Mouse (Mus musculus) forebrain, embryonic 10.5 days (tissue): Measurements from ENCODE around the gene Herpud1. TPM values are rescaled to one million over a fixed set of nuclear protein-coding genes. Genes with fewer than 3 reads are reported as not detected.
A peak's percentile ranks its signal among the peaks of the same experiment; 100 is the strongest.

Source experiments
- DNase-seq: peaks from one replicate; pipeline ENCODE4 v3.0.0-alpha.2; 2017; ENCODE audit warnings: low spot score; ENCODE audit errors: extremely low spot score
- H3K27ac ChIP-seq: fragments of 300-500 bp; sonication (generic); 2 replicates; pipeline ENCODE4 v1.5.1; 2016; ENCODE audit warnings: mild to moderate bottlenecking
- H3K27me3 ChIP-seq: fragments of 300-500 bp; sonication (generic); 2 replicates; pipeline ENCODE4 v1.6.1; 2016; ENCODE audit warnings: mild to moderate bottlenecking; ENCODE audit not compliant: poor library complexity, severe bottlenecking
- H3K36me3 ChIP-seq: fragments of 300-500 bp; sonication (generic); replicated peaks from 2 replicates; pipeline ENCODE4 v1.6.1; 2016; ENCODE audit warnings: mild to moderate bottlenecking, moderate library complexity
- H3K4me1 ChIP-seq: fragments of 300-500 bp; sonication (generic); 2 replicates; pipeline ENCODE4 v1.6.1; 2016
- H3K4me3 ChIP-seq: fragments of 300-500 bp; sonication (generic); 2 replicates; pipeline ENCODE4 v1.5.1; 2016; ENCODE audit warnings: mild to moderate bottlenecking, moderate library complexity
- H3K9me3 ChIP-seq: fragments of 300-500 bp; sonication (generic); 2 replicates; pipeline ENCODE4 v1.6.1; 2016; ENCODE audit warnings: mild to moderate bottlenecking, moderate library complexity
- WGBS: fragments of 180-500 bp; shearing (Covaris S2); methylation state at CpG from one replicate; pipeline ENCODE4 v1.1.7; 2016; 5-methylcytosine and 5-hydroxymethylcytosine counted together
- polyA plus RNA-seq: library from polyadenylated mRNA; unstranded; fragments of >200 nt; fragmentation: Nextera tagmentation; extraction: Ambion mirVana; gene quantifications from 2 replicates; pipeline ENCODE4 v1.2.1, GENCODE M21; 2016

Gene Herpud1
- polyA plus RNA-seq, 1 experiment from 2014 or later = 44.9 TPM

DNA sequence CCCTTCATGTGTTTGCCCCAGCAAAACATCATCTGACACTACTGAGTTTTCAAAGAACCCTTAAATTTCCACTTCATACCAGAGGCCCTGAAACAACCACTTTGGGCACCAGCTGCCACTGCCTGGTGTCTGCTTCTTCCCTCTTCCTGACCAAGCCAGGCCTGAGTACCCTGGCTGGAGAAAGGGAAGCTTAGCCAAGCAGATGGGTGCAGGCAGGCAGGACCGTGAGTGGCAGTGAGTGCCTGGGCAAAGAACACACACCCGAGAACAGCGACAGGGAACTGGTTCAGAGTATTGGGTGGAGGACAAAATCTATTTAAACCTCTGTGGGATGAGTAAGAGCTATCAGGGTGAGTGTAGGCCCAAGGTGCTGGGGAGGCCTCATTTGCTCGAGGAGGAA, 42.2 kb downstream of the Herpud1 start:
- Histone ChIP-seq H3K27me3 (peaks cover 18% of the 10 kb centered on the region), H3K4me3 (no peak overlapping the region), H3K27ac (no peak overlapping the region), H3K4me1 (no peaks in the 10 kb centered on the region), H3K36me3 (no peaks in the 10 kb centered on the region), H3K9me3 (no peaks in the 10 kb centered on the region)
- DNase-seq = no peak
- WGBS = 85% methylated on average over 4 of the region's 4 CpGs

- Histone ChIP-seq H3K4me3 (no peak overlapping the region), H3K9me3 (no peaks in the 10 kb centered on the region), H3K36me3 (no peaks in the 10 kb centered on the region), H3K27me3 (peaks cover 27% of the 10 kb centered on the region), H3K27ac (no peak overlapping the region), H3K4me1 (peaks cover 8% of the 10 kb centered on the region)
- WGBS = 86% methylated on average over 7 of the region's 7 CpGs
- no peak for DNase-seq
These were observed 43.1 kb downstream of the Herpud1 start for GRCm38 (mm10) chr8:94429376-94429775.

- DNase-seq = no peak
- peaks cover 10% of the 10 kb centered on the region for H3K4me1 ChIP-seq
- no peak overlapping the region for H3K27ac ChIP-seq
- H3K9me3 ChIP-seq = no peaks in the 10 kb centered on the region
- no peaks in the 10 kb centered on the region for H3K36me3 ChIP-seq
- peaks cover 48% of the 10 kb centered on the region for H3K27me3 ChIP-seq
- WGBS = 93% methylated on average over 3 of the region's 3 CpGs
- H3K4me3 ChIP-seq = no peak overlapping the region
These were observed 46.0 kb downstream of the Herpud1 start for GRCm38 (mm10) chr8:94432212-94432611.

- DNase-seq = peak; percentile 31
- H3K4me3 ChIP-seq = peak within 1 kb of the TSS; percentile 58
- H3K36me3 ChIP-seq = no peaks in the 10 kb centered on the region
- 0 out of 2 replicates have a peak within 1 kb of the TSS, but pooled peaks have one; percentile 3 for H3K27ac ChIP-seq
- WGBS = 2% methylated on average over 29 of the region's 29 CpGs
- H3K9me3 ChIP-seq = no peaks in the 10 kb centered on the region
- peaks cover 10% of the 10 kb centered on the region for H3K4me1 ChIP-seq
- H3K27me3 ChIP-seq = peaks cover 48% of the 10 kb centered on the region
These were observed 47.8 kb downstream of the Herpud1 start, which contains the start of gene Nlrc5 for GRCm38 (mm10) chr8:94433981-94434466. TSS of gene Nlrc5 (plus strand) at chr8:94434356.

GRCm38 (mm10) chr8:94434958-94435357, 48.7 kb downstream of the Herpud1 start:
- no peak overlapping the region for H3K27ac ChIP-seq
- WGBS = 79% methylated on average over 3 of the region's 3 CpGs
- no peak for DNase-seq
- H3K36me3 ChIP-seq = no peaks in the 10 kb centered on the region
- peaks cover 10% of the 10 kb centered on the region for H3K4me1 ChIP-seq
- H3K4me3 ChIP-seq = no peak overlapping the region
- no peaks in the 10 kb centered on the region for H3K9me3 ChIP-seq
- H3K27me3 ChIP-seq = peaks cover 48% of the 10 kb centered on the region

GRCm38 (mm10) chr8:94435397-94436111, 49.3 kb downstream of the Herpud1 start:
- Histone ChIP-seq H3K4me1 (peaks cover 10% of the 10 kb centered on the region), H3K9me3 (no peaks in the 10 kb centered on the region), H3K36me3 (no peaks in the 10 kb centered on the region), H3K27ac (no peak overlapping the region), H3K27me3 (peaks cover 48% of the 10 kb centered on the region), H3K4me3 (no peak overlapping the region)
- DNase-seq = no peak
- WGBS = 91% methylated on average over 15 of the region's 15 CpGs

DNA sequence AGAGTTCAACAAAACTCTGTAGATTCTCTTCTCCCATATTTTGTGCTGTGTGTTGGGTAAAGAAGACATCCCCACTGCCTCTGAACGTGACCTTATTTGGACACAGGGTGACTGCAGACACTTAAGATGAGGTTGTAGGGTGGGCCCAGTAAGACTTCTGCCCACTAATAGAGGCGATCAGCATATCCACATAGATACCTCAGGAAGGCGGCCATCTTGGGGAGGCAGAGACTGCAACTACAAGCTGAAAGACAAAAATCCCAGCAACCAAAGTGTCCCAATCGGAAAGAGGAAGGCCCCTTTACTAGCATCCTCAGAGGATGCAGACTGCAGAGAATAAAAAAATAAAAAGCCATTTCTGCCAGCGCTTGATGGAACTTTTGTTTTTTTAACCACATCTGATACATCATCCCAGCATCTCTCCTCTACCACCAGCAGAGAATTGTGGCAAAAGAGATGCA, 49.9 kb downstream of the Herpud1 start:
- H3K27me3 ChIP-seq = peaks cover 48% of the 10 kb centered on the region
- no peak for DNase-seq
- H3K4me1 ChIP-seq = peaks cover 10% of the 10 kb centered on the region
- no peak overlapping the region for H3K4me3 ChIP-seq
- H3K36me3 ChIP-seq = no peaks in the 10 kb centered on the region
- no peak overlapping the region for H3K27ac ChIP-seq
- 82% methylated on average over 5 of the region's 5 CpGs for WGBS
- no peaks in the 10 kb centered on the region for H3K9me3 ChIP-seq

- no peaks in the 10 kb centered on the region for H3K9me3 ChIP-seq
- H3K36me3 ChIP-seq = no peaks in the 10 kb centered on the region
- no peak for DNase-seq
- H3K4me3 ChIP-seq = no peak overlapping the region
- no peak overlapping the region for H3K27ac ChIP-seq
- peaks cover 10% of the 10 kb centered on the region for H3K4me1 ChIP-seq
- 81% methylated on average over 3 of the region's 3 CpGs for WGBS
- H3K27me3 ChIP-seq = peaks cover 45% of the 10 kb centered on the region
These were observed 50.7 kb downstream of the Herpud1 start for GRCm38 (mm10) chr8:94436900-94437299.

- no peak for DNase-seq
- H3K4me1 ChIP-seq = peaks cover 9% of the 10 kb centered on the region
- no peak overlapping the region for H3K4me3 ChIP-seq
- 93% methylated on average over 5 of the region's 5 CpGs for WGBS
- H3K36me3 ChIP-seq = no peaks in the 10 kb centered on the region
- peaks cover 28% of the 10 kb centered on the region for H3K27me3 ChIP-seq
- no peak overlapping the region for H3K27ac ChIP-seq
- H3K9me3 ChIP-seq = no peaks in the 10 kb centered on the region
These were observed 52.4 kb downstream of the Herpud1 start for GRCm38 (mm10) chr8:94438659-94439058.

DNA sequence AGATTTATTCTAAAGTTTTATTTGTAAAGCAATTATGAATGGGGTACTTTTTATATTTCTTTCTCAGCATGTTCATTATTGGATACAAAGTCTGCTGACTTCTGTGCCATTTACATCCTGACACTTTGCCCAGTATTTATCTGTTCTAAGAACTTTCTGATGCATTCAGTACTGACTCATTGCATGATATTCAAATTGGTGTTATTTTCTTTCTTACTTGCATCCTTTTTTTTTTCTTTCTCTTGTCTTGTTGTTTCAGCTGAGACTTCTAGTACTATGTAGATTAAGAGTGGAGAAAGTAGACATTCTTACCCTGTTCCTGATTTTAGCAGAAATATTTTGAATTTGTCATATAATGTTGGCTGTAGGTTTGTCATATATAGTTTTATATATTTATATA, 53.5 kb downstream of the Herpud1 start:
- H3K4me3 ChIP-seq = no peak overlapping the region
- H3K27ac ChIP-seq = no peak overlapping the region
- DNase-seq = no peak
- no peaks in the 10 kb centered on the region for H3K9me3 ChIP-seq
- H3K36me3 ChIP-seq = no peaks in the 10 kb centered on the region
- H3K4me1 ChIP-seq = no peaks in the 10 kb centered on the region
- peaks cover 17% of the 10 kb centered on the region for H3K27me3 ChIP-seq

GRCm38 (mm10) chr8:94440389-94440788, 54.2 kb downstream of the Herpud1 start:
- Histone ChIP-seq H3K36me3 (no peaks in the 10 kb centered on the region), H3K27ac (no peak overlapping the region), H3K9me3 (no peaks in the 10 kb centered on the region), H3K27me3 (peaks cover 10% of the 10 kb centered on the region), H3K4me1 (no peaks in the 10 kb centered on the region), H3K4me3 (no peak overlapping the region)
- DNase-seq = no peak
- 95% methylated on average over 1 of the region's 1 CpGs for WGBS

GRCm38 (mm10) chr8:94441686-94442085, 55.4 kb downstream of the Herpud1 start:
- Histone ChIP-seq H3K36me3 (no peaks in the 10 kb centered on the region), H3K4me3 (no peak overlapping the region), H3K27me3 (no peaks in the 10 kb centered on the region), H3K4me1 (no peaks in the 10 kb centered on the region), H3K27ac (no peak overlapping the region), H3K9me3 (no peaks in the 10 kb centered on the region)
- no peak for DNase-seq
- 85% methylated on average over 1 of the region's 1 CpGs for WGBS

GRCm38 (mm10) chr8:94443153-94443552, 56.9 kb downstream of the Herpud1 start:
- H3K9me3 ChIP-seq = no peaks in the 10 kb centered on the region
- no peak for DNase-seq
- no peaks in the 10 kb centered on the region for H3K36me3 ChIP-seq
- 93% methylated on average over 3 of the region's 3 CpGs for WGBS
- H3K27me3 ChIP-seq = no peaks in the 10 kb centered on the region
- no peaks in the 10 kb centered on the region for H3K4me1 ChIP-seq
- no peak overlapping the region for H3K27ac ChIP-seq
- no peak overlapping the region for H3K4me3 ChIP-seq
